Mouse (Mus musculus) kidney, adult 2 months (tissue): ENCODE measurements at regions not wholly inside any gene's neighbourhood (a gene's known extent, or its start where the extent isn't known, plus 50 kb on each side); places are given as distances from the start of the nearest gene placed in this dataset.
A peak's percentile ranks its signal among the peaks of the same experiment; 100 is the strongest.

Experiments used
- CTCF ChIP-seq: fragments of 200-500 bp; conservative IDR thresholded peaks from 2 replicates; pipeline ENCODE4 v1.5.1; 2011; ENCODE audit warnings: low read depth, mild to moderate bottlenecking, control low read depth, low read length, moderate library complexity, mixed read lengths; ENCODE audit not compliant: insufficient read depth, insufficient read length
- POLR2A ChIP-seq: fragments of 200-500 bp; IDR thresholded peaks from one replicate; pipeline ENCODE4 v1.6.1; 2011; ENCODE audit warnings: low read depth, low read length, control low read depth

DNA sequence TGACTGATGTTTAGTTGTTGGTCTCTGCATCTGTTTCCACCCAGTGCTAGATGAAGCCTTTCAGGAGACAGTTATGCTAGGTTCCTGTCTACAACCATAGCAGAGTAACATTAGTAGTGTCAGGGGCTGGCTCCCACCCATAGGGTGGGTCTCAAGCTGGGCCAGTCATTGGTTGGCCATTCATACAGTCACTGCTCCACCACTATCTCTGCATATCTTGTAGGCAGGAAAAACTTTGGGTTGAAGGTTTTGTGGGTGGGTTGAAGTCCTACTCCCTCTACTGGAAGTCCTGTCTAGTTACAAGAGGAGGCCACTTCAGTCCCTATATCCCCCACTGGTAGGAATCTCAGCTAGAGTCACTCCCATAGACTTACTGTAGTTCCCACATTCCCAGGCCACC, 306.3 kb downstream of the Ankrd50 start:
- TF ChIP-seq POLR2A (no peak), CTCF (peak; percentile 21; the same call in 1 of the 2 replicates)
